Mouse (Mus musculus) layer of hippocampus, adult 11-12 months (tissue): ENCODE data around the gene Cyb5rl.

Experiments used
- DNase-seq: peaks from one replicate; pipeline ENCODE4 v3.0.0; 2022; ENCODE audit warnings: low spot score

Cyb5rl gene

DNA sequence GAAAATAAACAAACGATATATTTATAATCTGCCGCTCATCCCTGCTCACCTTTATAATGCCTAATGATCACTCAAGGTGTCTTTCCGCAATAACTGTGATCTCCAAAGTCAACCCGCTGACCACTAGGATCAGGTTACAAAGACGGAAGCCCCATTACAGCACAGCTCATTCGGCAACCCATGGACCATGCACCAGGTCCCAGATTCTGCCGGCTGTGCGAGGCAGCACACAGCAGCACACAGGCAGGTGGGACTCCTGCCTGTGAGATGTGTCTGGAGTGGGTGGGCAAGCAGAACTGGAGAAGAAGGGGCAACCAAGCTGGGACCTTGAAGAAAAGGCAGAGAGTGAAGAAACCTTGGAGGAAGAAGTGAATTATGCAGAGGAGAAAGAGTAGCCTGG, 47.5 kb downstream of the Cyb5rl start:
- no peak for DNase-seq

DNA sequence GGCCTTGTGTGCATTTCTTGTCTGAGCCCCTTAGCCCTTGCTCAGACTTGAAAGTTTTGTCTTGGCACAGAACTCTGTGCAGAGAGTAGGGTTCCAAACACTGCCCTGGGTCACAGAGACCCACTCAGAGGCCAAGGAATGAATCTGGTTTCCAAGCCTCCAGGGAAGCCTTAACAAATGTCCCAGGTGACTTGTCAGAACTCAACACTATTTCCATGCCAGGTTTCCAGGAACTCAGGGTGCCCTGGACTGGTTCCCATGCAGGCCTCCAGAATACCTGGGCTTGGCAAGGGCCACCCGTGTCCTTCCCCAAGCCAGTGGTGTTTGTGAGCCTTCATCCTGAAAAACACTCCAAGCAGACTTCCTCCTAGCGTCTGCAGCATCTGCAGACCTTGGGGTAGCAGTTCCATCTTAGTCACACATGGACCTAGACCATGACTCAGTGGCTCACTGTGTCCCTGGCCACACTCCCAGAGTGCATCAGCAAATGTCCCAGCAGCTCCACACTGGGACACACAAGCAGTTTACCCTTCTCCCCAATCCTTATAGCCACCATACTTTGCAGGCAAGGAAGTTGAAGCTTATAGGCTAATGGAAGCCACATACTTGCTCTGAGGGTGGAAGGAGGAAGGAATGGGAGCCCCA, 51.1 kb downstream of the Cyb5rl start:
- DNase-seq, result no peak

DNA sequence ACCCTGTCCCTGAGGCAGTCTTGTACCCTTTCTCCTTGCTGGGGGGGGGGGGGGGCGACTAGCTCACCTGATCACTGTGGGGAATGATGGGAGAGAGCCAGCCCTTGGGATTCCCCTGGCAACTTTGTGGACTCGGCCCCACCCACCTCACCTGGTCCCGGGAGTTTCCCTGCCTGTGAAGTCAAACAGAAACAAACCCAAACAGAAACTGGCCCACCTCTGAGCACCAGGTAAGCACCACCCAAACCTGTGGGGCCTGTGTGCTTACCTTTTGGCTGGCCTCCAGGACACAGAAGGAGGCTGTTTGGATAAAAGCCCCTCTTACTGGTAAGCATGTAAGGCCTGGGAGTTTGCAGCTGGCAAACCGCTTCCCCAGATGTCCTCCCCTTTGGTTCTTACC, 52.3 kb downstream of the Cyb5rl start:
- no peak for DNase-seq

DNA sequence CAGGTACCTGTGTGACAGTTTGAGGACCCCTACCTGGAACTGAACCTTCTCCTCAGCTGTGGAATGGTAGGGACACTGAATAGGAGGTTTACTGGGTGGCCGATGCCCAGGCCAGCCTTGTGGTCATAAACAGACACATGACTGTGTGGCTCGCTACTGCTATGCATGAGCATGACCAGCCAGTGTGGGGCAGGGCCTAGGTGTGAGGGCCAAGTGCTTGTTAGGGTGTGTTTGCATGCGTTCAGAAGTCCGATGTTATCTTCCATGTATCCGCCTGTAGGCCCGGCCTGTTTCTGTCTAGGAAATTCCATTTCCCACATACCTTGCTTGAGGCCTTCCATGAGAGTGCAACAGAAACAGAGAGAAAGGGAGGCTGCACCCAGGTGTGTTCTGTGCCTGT, 53.9 kb downstream of the Cyb5rl start:
- no peak for DNase-seq

DNA sequence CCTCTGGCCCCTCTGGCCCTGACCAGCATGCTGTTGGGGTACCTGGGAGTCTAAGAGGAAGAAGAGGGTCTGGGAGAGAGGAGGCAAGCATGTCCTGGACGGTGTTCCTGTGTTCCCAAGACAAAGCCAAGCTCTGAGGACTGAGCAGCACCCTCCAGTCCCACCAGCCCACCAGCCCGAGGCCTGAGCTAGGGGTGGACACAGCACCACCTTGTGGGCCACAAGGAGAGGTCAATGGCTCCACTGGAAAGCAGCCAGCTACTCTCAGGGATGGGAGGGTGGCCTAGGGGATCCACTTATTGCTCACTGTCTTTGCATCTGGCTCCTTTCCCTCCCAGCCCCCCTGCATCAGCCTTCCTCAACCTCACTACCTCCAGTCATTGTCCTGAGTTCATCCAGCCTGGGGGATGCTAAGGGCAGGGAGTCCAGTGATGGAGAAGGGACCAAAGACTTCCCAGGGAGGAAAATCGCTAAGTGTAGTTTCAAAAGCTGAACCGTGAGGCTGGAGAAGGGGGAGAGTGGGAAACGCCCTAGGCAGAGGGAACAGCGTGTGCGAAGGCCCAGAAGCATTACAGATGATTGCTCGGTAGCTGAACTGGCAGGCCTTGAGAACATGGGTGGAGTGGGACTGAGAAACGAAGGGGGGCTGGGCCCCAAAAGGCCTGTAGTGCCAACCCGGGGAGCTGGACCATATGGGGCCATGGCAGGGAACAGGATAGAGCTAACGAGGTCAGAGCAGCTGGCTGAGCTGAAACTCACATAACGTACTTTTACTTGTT, 54.6 kb downstream of the Cyb5rl start:
- no peak for DNase-seq

GRCm38 (mm10) chr4:107124376-107124775, 57.6 kb downstream of the Cyb5rl start:
- DNase-seq, result no peak

DNA sequence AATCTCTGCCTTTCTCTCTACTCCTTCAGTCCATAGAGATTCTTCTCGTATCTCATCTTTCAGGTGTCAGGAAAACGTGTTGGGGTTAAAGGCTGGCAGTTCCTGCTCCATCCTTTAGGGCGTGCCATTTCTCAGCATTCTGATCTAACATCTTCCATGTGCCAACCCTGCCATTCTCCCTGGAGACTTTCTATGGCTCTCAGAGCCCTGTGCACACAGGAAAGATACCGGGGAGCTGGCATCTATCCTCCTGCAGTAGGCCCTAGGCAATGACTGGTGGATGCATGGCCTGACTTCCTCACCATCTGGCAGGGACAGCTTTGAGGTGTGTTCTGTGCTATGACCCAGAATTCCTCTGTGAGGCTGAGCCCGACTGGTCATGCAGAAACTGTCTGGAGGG, 58.3 kb downstream of the Cyb5rl start:
- DNase-seq, result no peak

DNA sequence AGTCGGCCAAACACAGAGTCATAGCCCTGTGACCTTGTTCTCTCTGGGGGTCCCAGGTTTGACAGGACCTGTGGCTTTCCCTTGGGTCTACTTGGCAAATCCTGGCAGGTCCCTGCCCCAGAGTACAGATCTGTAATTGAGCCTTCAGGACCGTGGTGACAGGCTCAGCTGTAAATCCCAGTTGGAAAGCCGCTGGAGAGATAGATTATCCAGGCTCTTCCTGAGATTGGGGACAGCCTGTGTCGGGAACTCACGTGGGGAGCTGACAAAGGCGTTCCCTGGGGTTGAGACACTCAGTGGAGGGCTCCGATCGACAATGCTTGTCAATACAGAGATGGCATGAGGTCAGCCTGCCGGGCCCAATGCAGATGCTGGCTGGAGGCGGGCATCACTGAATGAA, 59.6 kb downstream of the Cyb5rl start:
- DNase-seq, result no peak

DNA sequence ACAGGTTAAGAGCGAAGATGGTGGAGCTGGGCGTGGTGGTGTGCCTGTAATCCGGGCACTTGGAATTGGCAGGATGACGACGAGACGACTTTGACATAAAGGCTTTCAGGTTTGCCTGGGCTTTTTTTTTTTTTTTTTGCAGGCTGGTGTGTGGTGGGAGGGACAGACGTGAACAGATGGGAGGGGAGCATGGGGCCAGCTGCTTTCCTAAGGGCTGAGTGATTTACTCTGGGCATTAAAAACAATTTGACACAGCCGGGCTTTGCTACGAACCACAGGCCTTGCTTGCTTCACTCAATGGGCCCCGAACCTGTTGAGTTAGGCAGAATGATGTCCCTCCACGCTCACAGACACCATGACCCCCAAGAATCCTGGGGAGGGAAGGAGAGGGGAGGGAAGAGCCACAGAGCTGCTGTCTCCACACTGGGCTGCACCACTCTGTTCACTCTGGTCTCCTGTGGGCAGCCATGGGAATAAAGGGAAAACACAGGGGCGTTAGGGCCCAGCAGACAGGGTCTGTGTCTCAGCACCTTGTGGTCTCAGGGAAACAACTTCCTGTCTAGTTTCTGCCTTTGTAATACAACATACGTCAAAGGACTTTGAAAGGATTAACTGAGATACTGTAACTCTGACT, 60.2 kb downstream of the Cyb5rl start:
- no peak for DNase-seq

DNA sequence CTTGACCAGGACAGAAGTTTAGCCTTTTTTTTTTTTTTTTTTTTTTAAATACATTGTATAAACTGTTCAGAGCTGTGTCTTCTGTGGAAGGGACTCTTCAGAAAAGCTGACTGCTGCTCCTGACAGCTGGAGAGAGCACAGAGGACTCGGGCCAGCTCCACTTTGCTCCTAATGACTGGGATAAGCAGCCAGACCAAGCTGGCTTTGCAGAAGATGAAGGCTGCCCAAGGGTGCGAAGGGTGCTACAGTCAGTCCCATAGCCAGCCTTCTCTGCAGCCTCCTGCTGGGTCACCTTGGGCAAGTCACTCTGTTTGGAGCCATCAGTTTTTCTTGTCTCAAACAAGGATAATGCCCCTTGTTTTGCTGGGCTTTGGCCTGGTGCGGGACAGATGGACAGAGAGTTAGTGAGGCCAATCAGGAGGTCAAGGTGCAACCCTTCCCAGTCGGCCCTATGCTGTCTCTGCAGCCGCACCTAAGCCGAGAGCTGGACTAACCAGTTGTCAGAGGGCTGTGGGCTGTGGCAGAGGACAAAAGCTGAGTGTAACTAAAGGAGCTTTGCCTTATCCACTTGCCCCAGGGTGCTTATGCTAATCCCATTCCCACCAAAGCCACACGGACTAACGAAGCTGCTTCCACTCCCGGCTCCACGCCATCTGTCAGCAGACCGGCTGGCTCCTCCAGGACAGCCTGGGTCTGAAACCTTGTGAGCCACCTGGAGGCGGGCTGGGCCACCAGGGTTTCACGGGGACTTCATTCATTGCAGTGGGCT, 61.3 kb downstream of the Cyb5rl start:
- no peak for DNase-seq

DNA sequence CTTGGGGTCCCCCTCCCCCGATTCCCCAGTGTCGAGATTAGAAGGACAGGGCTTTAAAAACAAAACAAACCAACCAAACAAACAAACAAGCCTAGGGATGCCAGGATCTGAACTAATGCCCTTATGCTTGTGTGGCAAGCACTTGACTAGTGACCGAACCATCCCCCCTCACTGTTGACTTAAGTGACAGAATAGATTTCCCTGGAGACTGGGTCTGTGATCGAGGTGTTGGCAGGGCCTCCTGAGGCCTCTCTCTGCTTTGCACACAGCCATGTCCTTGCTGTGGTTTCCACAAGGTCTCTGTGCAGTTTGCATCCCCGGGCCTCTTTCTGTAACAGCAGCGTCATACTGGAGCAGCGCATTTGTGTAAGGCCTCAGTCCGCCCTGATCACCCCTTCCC, 62.6 kb downstream of the Cyb5rl start:
- no peak for DNase-seq

DNA sequence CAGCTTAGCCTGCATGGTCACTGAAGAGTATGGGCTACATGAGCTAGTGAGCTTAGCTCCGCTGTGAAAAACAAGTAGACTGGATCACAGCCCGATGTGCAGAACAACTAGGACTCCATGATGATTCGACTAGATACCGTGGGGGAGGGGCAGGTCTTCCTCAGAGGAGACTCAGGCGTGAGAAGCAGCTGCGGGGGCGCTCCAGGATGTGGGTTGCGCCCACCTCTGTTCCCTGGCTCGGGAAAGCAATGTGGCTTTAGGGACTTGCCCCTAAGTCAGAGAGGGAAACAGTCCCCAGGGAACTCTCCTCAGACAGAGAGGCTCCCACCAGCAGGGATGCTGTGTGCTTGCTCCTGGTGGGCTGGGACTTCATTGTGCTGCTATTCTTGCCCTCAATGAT, 63.7 kb downstream of the Cyb5rl start:
- no peak for DNase-seq

GRCm38 (mm10) chr4:107134891-107135290, 68.1 kb downstream of the Cyb5rl start:
- DNase-seq, result no peak

DNA sequence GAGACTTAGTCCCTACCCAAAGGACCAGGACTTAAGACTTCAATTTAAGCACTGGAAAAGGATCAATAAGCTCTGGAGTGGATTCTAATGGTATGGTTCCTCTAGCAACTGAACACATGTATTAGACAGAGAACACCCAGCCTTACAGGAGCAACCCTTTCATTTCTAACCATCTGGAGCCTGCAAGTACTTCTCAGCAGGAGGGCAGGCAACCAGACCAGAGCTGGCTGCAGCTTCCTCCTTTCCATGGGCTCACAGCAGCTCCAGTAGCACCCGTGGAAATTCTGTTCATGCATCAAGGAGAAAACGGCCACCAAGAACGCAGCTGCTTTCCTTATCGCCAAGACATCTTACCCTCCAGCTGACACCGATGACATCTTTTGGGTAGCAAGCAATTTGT, 68.9 kb downstream of the Cyb5rl start:
- no peak for DNase-seq

DNA sequence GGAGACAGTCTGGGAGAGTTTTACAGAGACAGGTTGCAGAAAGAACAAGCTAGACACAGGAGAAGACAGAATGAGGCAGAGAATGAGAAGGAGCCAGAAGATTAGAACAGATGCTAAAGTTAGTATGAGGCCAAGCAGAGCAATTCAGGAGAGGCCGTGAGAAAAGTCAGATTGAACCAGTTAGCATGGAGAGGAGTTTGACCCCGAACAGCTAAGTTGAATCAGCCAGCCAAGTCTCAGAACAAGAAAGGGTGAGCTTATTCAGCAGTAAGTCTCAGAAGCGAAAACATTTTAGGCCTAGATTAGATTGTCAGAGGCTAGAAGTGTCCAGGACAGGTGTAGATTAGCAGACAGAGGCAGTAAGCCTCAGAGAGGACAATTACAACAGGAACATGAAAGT, 69.7 kb downstream of the Cyb5rl start:
- DNase-seq, result no peak
